Mouse (Mus musculus) heart, adult 18-20 months (tissue): ENCODE data around the gene Prdm11. TPM values are rescaled to one million over a fixed set of nuclear protein-coding genes. Genes with fewer than 3 reads are reported as not detected.

Source experiments
- DNase-seq, 2 experiments: peaks; one replicate each; pipeline ENCODE4 v3.0.0; 2021 to 2022; ENCODE audit warnings: mixed read lengths in 1 of 2
- total RNA-seq, 2 experiments: library from RNA; stranded (reverse); gene quantifications; 2 replicates each; pipeline ENCODE4 v1.2.3; 2021

Gene Prdm11
- total RNA-seq, 2 experiments from 2014 or later = 8.4 to 9.5 TPM

DNA sequence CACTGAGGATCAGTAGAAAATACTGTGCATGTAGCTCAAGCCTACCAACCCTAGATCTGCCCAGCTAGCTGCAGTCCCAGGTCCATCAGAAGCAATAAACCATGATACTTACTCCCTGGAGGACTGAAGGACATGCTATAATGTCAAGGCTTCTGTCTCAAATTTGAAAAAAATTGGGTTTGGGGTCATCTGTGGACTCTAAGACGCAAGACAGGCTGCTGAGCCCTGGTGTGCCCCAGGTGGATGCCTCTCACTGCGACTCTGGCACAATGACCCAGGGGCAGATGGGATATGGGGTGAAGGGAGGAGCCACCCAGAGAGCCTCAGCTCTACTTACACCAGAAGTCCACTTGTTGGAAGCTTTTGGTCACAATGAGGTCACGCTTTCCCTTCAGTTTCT, 33.0 kb downstream of the Prdm11 start:
- DNase-seq = no peak

- DNase-seq = no peak
These were observed 34.0 kb downstream of the Prdm11 start for GRCm38 (mm10) chr2:93011933-93012332.

DNA sequence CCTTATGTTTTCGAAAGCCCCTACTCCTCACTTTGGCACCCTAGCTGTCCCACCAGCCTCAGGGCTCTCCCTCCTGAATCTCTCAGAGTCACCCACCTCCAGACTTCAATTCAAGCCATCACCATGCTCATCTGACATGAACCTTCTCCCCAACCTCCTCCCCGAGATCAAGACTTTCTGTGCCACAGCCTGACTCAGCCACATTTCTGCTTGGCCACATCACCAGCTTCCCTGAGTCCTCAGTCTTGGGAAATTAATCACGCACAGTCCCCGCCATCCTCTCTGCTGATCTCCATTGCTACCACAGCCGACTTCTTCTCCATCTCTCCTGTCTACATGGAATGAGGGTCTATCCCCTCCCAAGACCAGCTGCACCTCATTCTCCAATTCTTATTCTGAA, 34.5 kb downstream of the Prdm11 start:
- DNase-seq = no peak

DNA sequence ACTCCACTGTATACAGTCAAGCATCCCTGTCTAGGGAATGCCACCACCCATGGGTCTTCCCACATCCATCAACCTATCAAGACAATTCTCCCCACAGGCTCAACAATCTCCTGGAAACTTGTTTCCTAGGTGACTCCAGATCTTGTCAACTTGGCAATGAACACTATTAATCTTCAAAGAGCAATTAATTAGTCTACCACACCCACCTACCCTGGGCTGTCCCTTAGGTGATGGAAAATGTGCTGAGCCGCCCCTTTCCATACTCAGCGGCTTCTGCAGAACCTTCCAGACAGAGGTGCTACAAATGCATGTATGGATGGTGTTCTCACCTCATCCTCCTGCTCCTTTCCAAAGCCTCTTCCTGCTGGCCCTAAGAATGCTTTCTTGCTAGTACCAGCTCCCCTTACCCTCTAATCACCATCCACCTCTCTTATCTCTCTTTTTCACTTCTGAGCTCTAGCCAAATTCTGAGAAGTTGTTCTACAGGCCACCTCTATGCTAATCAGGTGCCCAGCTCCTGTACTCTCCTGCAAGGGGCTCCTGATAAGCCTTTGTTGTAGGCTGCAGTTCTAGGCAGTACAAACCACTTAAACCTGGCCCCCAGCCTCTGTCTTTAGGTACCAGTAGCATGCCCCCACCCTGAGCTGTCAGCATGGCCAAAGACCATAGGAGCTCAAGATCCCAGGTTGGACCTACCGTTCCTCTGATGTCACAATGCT, 37.8 kb downstream of the Prdm11 start:
- DNase-seq = no peak

- no peak for DNase-seq
These were observed 40.9 kb downstream of the Prdm11 start for GRCm38 (mm10) chr2:93005028-93005427.

DNA sequence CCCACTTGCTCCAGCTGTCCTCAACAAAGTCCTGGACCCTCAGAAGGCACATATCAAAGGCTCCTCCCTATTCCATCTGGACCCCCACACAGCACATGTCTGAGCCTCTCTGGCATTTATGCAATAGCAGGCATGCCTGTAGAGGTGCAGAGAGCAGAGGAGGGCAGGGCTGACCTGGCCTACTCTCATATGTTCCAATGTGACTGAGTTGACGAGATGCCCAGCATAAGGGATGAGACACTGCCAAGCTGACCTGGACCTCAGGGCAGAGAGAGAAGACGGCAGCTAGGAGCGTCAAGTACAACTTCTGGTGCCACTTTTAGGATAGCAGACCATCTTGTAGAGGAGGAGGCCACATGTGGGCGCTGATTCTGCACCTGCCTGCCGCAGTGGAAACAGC, 54.0 kb downstream of the Prdm11 start:
- peak; percentile 60 to 79 for DNase-seq

- no peak for DNase-seq
These were observed 56.4 kb downstream of the Prdm11 start for GRCm38 (mm10) chr2:92989593-92989992.

DNA sequence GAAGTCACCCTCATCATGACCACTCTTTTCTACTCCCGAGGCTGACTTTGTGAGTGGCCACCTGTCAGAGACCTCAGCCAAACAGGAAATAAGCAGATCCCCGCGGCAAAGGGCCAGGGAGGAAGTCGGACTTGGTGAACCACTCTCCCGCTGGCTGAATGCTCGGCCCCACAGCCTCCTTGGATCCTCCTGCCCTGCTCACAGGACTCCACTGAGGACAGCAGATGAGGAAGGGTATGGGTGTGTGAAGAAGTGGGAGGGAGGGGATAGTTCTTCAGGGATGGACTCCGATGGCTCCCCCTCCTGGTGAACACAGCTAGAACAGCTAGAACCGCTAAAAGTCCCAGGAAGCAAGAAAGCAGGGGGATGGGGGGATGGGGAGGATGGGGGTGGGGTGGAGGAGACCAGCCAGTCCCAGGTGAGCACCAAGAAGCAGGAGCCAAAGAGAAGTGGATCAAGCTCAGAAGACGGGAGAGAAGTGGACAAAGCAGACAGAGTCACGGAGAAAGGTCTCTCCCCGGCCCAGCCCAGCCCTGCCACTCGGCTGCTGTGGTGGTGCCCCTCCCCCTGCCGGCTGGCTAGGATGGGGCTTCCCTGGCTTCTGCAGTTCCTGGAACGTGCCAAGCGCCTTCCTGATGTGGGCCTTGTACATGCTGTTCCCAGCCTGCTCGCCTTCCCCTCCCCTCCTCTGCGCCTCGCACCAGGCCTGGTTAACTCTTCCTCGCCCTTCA, 57.9 kb downstream of the Prdm11 start:
- peak; percentile 86 to 92 for DNase-seq

GRCm38 (mm10) chr2:92987108-92987618, 58.8 kb downstream of the Prdm11 start:
- DNase-seq = peak; percentile 18 to 29

GRCm38 (mm10) chr2:92985600-92985999, 60.4 kb downstream of the Prdm11 start:
- DNase-seq = no peak

DNA sequence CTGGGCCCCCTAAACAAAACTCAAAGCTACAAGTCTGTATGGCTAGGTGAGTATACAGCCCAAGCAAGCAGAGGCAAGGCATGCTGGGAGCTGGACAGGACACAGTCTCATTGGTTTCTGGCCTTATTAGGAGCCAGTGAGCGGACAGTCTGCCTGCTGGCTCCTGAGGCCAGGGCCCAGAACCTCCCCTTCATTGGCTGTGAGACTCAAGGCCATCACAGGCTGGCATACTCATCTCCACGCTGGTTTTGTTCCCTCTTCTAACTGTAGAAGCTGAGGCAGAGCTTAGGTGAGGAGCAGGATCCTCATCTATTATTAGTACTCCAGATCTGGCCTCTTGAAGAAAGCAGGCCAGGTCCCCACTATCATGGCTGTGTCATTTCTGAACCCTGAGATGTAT, 60.8 kb downstream of the Prdm11 start:
- no peak for DNase-seq

DNA sequence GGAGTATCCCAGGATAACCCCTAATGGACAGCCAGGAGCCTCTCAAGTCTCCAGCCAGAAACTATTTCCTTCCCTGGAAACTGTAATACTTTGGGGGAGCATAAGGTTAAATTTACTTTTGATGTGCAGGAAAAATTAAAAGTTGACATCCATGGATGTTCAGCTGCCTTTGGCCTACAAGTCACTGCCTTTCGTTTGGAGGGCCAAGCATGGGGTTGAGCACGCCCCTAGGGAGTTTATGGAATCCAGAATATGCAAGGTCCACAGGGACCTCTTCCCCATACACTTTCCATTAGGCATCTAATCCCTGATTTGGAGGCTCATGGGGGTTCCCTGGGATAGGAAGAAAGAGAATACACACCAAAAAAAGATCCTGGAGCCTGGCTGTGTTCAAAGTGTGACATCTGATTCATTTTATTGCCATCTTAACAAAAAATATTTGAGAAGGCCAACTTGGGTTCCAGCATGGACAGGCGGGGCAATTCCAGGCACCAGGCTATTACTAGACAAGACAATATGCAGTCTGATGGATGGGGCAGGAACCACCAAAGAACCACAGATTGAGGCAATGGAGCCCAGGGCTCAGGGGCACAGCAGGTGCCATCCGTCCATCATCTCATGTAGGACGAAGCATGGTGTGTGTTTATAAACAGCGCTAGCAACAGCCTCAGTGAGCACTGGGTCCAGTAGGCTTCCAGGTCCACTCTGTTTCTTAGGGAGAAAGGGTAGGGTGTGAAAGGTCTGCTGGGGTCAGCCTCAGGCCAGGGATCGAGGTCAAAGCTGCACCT, 61.5 kb downstream of the Prdm11 start:
- peak in 1 of 2 experiments; percentile 27 for DNase-seq

DNA sequence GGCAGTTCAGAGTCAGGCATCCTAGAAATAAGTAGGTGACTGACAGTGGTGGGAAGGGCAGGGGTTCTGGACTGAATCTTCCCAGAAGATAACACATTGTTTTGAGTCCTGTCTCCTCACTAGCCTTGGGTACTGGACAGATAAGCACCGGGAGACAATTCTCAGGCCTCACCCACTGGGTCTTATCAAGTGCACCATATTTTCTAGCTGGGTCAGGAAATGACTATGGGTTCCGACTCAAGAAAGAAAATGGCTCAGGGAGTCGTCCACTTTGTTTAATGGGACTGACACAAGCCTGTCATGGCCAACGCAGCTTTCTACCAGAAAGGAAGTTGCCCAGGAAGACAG, 62.7 kb downstream of the Prdm11 start:
- DNase-seq = no peak

DNA sequence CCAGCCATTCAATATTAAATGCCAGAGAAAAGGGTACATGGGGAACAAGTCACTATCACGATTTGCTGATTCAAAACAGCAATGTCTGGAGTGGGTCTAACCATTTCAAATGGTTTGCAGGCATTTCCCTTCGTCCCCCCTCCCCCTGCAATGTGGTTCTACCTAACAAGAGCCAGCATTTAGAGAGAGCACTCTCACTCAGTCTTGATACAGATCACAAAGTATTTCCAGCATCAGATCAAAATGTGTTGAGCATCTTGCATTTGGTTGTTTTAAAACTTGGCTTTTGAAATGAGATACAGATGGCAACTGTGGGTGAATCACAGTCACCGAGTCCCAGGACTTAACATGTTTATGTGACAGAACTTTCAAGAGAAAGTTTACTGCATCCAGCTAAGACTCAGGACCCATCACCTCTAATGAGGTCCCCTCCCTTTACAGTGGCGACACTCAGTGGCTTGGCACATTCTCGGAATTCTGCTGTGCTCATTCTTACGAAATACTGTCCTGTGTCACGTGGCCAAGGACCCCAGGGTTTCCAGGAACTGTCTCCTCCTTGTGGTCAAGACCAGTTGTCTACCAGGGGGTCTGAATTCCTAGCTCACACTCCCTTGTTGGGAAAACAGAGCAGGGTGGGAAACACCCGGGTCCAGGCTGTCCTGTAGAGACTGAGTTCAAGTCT, 63.2 kb downstream of the Prdm11 start:
- peak in 1 of 2 experiments; percentile 17 for DNase-seq

DNA sequence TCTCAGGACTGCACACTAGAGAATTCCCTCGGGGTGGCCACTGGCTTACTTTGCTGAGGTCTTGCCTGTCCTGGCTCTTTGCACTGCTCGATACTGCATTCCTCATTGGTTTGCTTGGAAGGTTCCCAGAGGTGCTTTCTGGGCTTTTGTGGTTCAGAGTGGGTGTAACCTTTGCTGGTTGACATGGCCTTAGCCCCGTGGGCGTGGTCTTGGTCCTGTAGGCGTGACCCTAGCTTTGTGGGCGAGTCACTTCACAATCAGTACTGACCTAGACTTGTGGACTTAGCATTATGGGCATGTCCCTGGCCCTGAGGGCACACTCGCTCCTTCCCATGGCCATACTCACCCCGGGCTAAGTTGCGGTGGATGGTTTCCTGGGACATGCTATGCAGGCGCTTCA, 65.8 kb downstream of the Prdm11 start:
- DNase-seq = no peak

DNA sequence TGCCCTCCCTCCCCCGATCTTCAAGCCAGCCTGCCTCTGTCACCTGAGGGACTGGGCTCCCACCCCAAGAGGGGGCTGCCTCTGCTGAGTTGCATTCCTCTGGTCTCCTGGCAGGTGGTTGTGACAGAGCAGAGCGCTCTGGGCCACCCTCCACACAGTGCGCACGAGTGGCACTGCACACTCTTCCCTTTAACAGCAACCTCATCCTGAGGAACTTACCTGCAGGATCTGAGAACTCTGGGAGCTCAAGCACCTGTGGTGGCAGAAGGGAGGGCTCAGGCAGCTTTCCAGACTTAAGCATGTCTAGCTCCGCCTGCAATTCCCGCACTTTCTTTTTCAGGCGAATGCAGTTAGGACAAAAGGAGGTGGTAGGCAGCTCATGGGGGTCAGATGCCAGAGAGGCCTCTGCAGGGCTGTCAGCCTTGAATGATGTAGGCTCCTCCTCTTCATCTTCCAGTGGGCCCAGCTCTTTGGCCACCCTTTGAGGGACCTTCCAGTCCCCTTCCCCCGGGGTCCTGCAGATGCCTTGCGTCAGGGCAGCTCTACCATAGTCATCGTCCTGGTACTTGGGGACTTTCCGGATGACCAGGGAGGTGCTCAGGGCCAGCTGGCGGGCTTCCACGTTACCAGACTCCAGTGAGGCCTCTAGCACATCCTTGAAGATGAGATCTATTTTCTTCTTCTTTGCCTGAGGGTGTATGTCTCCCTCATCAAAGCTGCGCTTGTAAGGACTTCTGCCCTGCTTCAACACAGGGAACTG, 70.8 kb downstream of the Prdm11 start:
- DNase-seq = no peak

- DNase-seq = no peak
These were observed 72.3 kb downstream of the Prdm11 start for GRCm38 (mm10) chr2:92973646-92974045.

- no peak for DNase-seq
These were observed 73.9 kb downstream of the Prdm11 start for GRCm38 (mm10) chr2:92972071-92972470.

- no peak for DNase-seq
These were observed 74.4 kb downstream of the Prdm11 start for GRCm38 (mm10) chr2:92971536-92971935.

GRCm38 (mm10) chr2:92971069-92971468, 74.9 kb downstream of the Prdm11 start:
- DNase-seq = no peak

- no peak for DNase-seq
These were observed 78.2 kb downstream of the Prdm11 start for GRCm38 (mm10) chr2:92967839-92968166.
